Mouse (Mus musculus): Measurements from ENCODE around the gene Gm10668.
"Not testable (repeated sequence)": the region's sequence is repeated elsewhere in the genome, so short reads cannot be mapped to it uniquely, and the experiment has no call there.

Gm10668 gene

DNA sequence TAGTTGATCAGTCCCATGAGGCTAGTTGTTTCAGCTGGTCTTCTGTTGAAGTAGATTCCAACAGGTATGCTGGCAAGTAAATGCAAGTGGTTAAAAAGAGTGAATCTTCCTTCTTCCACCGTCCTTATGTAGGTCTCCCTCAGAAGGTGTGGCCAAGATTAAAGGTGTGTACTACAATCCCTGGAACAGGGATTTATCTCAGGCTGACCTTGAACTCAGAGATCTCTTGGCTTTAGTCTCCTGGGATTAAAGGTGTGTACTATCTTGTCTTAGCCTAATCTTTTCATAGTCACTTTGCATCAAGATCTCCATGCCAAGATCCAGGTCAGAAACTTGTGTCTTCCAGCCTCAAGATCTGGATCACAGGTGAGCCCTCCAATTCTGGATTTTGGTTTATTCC lies at the start of gene Gm10668:
Gene Gm10668 (minus strand): TSS at position 101 of the 400 bp plus-strand sequence.
- DNase-seq (ENCODE audit: low spot score in 2 of 2): not testable (repeated sequence)

DNA sequence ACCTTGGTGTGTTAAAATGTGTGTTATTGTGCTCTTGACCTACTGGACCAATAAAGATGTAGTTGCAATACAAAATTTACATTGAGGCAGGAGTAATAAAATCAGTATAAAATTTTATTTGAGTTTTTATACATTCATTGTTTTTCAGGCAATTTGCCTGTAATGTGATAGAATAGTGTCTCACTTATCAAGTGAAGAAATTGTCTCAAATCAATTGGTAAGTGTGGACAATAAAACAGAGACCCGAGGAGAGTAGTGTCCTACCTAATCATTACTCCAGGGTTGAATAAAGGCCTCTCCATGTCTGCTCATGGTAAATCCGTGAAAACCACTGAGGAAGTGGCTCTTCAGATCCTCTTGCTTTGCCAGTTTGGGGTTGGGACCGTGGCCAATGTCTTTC lies 40.5 kb upstream of the Gm10668 start, which contains the start of gene Vmn1r112:
Gene Vmn1r112 (plus strand): TSS at position 301 of the 400 bp plus-strand sequence.
- DNase-seq (ENCODE audit: low spot score in 2 of 2): not testable (repeated sequence)

DNA sequence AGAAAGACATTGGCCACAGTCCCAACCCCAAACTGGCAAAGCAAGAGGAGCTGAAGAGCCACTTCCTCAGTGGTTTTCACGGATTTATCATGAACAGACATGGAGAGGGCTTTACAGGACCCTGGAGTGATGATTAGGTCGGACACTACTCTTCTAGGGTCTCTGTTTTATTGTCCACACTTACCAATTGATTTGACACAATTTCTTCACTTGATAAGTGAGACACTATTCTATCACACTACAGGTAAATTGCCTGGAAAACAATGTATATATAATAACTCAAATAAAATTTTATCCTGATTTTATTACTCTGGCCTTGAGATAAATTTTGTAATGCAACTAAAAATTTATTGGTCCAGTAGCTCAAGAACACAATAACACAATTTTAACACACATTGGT lies 27.3 kb downstream of the Gm10668 start, which contains the start of gene Vmn1r111:
Gene Vmn1r111 (minus strand): TSS at position 101 of the 400 bp plus-strand sequence.
- not testable (repeated sequence) for DNase-seq (ENCODE audit: low spot score in 2 of 2)

Data from frontal cortex, postnatal 36 days (tissue).